Mouse (Mus musculus) bone marrow macrophage, adult 2 months (primary cell): ENCODE data around the gene Pgm1. TPM values are rescaled to one million over a fixed set of nuclear protein-coding genes. Genes with fewer than 3 reads are reported as not detected.
A peak's percentile ranks its signal among the peaks of the same experiment; 100 is the strongest.

Experiments used
- H3K27ac ChIP-seq: 2 replicates; pipeline ENCODE4 v1.5.1; 2012; ENCODE audit warnings: low read depth, low read length; ENCODE audit not compliant: insufficient read depth
- H3K4me1 ChIP-seq: 2 replicates; pipeline ENCODE4 v1.6.1; 2012; ENCODE audit warnings: low read length; ENCODE audit not compliant: control insufficient read depth, insufficient read depth
- H3K4me3 ChIP-seq: 2 replicates; pipeline ENCODE4 v1.5.1; 2012; ENCODE audit warnings: mild to moderate bottlenecking, low read length, moderate library complexity; ENCODE audit not compliant: insufficient read depth
- CTCF ChIP-seq: IDR thresholded peaks from 2 replicates; pipeline ENCODE4 v1.5.1; 2012; ENCODE audit warnings: low read depth, mild to moderate bottlenecking, low read length, moderate library complexity
- POLR2A ChIP-seq: IDR thresholded peaks from 2 replicates; pipeline ENCODE4 v1.6.1; 2012; ENCODE audit warnings: mild to moderate bottlenecking, low read depth, low read length, borderline replicate concordance
- polyA plus RNA-seq: library from polyadenylated mRNA; stranded (reverse); fragments of >200 nt; gene quantifications from 2 replicates; pipeline ENCODE4 v1.2.4, GENCODE M21; 2012; ENCODE audit not compliant: missing spikeins, insufficient read depth, insufficient read length

Pgm1 gene
- 18.2 and 19.2 TPM in 2 replicates for polyA plus RNA-seq

- no peak for TF ChIP-seq CTCF
- TF ChIP-seq POLR2A = no peak
- Histone ChIP-seq H3K27ac (peak within 1 kb of the TSS; percentile 77), H3K4me3 (peak within 1 kb of the TSS; percentile 90), H3K4me1 (peaks cover 28% of the 10 kb centered on the region)
Observed at GRCm38 (mm10) chr4:99929149-99929612, at the start of gene Pgm1. TSS of gene Pgm1 (plus strand) at chr4:99929414.

GRCm38 (mm10) chr4:99881882-99882281 lies 47.3 kb upstream of the Pgm1 start:
- H3K27ac ChIP-seq = no peak overlapping the region
- no peak for TF ChIP-seq POLR2A
- no peak for TF ChIP-seq CTCF
- H3K4me1 ChIP-seq = no peaks in the 10 kb centered on the region
- no peak overlapping the region for H3K4me3 ChIP-seq

- no peak overlapping the region for H3K4me3 ChIP-seq
- no peaks in the 10 kb centered on the region for H3K4me1 ChIP-seq
- no peak overlapping the region for H3K27ac ChIP-seq
- TF ChIP-seq CTCF (no peak), POLR2A (no peak)
Observed at GRCm38 (mm10) chr4:99882405-99882804, 46.8 kb upstream of the Pgm1 start.

- TF ChIP-seq POLR2A = no peak
- TF ChIP-seq CTCF = no peak
- Histone ChIP-seq H3K27ac (no peak overlapping the region), H3K4me3 (no peak overlapping the region), H3K4me1 (no peaks in the 10 kb centered on the region)
Observed at GRCm38 (mm10) chr4:99913894-99914451, 15.2 kb upstream of the Pgm1 start.

- H3K4me3 ChIP-seq = no peak overlapping the region
Observed at GRCm38 (mm10) chr4:99926380-99926779, 2.8 kb upstream of the Pgm1 start.

GRCm38 (mm10) chr4:99928521-99928920 lies 693 bp upstream of the Pgm1 start:
- H3K27ac ChIP-seq = no peak overlapping the region
- H3K4me1 ChIP-seq = peaks cover 22% of the 10 kb centered on the region
- no peak overlapping the region for H3K4me3 ChIP-seq
- no peak for TF ChIP-seq CTCF
- no peak for TF ChIP-seq POLR2A

More at GRCm38 (mm10) chr4:99926380-99926779, 2.8 kb upstream of the Pgm1 start:
- TF ChIP-seq CTCF (no peak), POLR2A (no peak)
- Histone ChIP-seq H3K4me1 (peaks cover 15% of the 10 kb centered on the region), H3K27ac (no peak overlapping the region)

GRCm38 (mm10) chr4:99929613-99930517 lies 651 bp downstream of the Pgm1 start, which contains the start of gene Itgb3bp:
TSS of gene Itgb3bp (minus strand) at chr4:99929813.
- Histone ChIP-seq H3K4me3 (peak within 1 kb of the TSS; percentile 90), H3K27ac (peak within 1 kb of the TSS; percentile 77), H3K4me1 (peaks cover 29% of the 10 kb centered on the region)
- no peak for TF ChIP-seq POLR2A
- TF ChIP-seq CTCF = no peak

GRCm38 (mm10) chr4:99930518-99931239 lies 1.5 kb downstream of the Pgm1 start:
- Histone ChIP-seq H3K27ac (no peak overlapping the region), H3K4me1 (peaks cover 32% of the 10 kb centered on the region)

GRCm38 (mm10) chr4:99931240-99931580 lies 2.0 kb downstream of the Pgm1 start:
- Histone ChIP-seq H3K27ac (no peak overlapping the region), H3K4me1 (peaks cover 33% of the 10 kb centered on the region), H3K4me3 (no peak overlapping the region)
- TF ChIP-seq POLR2A (no peak), CTCF (no peak)

More at GRCm38 (mm10) chr4:99930518-99931239, 1.5 kb downstream of the Pgm1 start:
- TF ChIP-seq POLR2A = no peak
- TF ChIP-seq CTCF = no peak
- peak overlapping the region; percentile 90 for H3K4me3 ChIP-seq
